Mouse (Mus musculus): ENCODE results near the gene Prss53.
"Not testable (repeated sequence)": the region's sequence is repeated elsewhere in the genome, so short reads cannot be mapped to it uniquely, and the experiment has no call there.

Gene Prss53

DNA sequence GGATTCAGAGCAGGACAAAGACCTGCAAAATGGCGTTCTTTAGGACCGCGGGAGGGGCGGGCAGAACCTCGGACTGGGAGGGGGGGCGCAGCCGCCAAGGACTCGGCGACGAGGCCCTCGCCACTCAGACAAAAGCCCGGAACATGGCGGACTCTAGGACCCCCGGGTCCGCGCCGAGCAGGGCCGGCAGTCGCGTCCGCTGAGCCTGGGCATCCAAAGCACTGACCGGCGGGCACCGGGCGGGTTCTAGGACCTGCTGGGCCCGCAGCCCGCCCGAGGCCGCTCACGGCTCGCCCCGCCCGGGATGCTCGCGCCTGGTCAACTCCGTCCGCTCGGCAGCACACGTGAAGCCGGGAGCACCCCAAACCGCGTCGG, 15.2 kb downstream of the Prss53 start:
- peak; percentile 81 for ATAC-seq (ENCODE audit: low TSS enrichment)

- peak; percentile 39 for ATAC-seq (ENCODE audit: low TSS enrichment)
These were observed 15.8 kb downstream of the Prss53 start for GRCm38 (mm10) chr7:127874812-127875626.

DNA sequence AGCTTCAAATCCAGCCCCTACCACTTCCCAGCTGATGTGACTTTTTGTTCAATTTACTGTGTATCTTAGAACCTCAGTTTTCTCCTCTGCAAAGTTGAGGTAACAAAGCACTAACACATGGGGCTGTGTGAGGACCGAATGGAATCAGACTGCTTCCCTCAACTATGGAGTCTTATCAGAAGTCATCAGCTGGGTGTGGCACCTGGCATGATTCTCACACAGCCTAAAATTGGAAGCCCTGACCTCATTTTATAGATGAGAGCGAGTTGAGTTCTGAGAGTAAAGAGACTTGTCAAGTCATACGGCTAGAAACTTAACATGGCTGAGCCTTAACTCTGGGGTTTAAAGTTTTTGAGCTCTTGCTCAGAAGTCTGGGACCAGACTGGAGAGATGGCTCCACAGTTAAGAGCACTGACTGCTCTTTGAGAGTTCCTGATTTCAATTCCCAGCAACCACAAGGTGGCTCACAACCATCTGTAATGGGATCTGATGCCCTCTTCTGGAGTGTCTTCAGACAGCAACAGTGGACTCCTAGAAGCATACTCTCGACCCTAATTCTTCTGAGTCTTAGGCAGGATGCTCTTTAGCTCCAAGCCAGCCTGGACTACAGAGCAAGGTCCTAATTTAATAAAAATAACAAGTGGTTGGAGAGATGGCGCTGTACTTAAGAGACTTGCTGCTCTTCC, 20.5 kb downstream of the Prss53 start:
- ATAC-seq (ENCODE audit: low TSS enrichment) = no peak

GRCm38 (mm10) chr7:127869149-127869810, 21.5 kb downstream of the Prss53 start:
- peak; percentile 75; the same call in 1 of the 2 replicates for ATAC-seq (ENCODE audit: low TSS enrichment)

GRCm38 (mm10) chr7:127867641-127868040, 23.1 kb downstream of the Prss53 start:
- ATAC-seq (ENCODE audit: low TSS enrichment) = no peak

DNA sequence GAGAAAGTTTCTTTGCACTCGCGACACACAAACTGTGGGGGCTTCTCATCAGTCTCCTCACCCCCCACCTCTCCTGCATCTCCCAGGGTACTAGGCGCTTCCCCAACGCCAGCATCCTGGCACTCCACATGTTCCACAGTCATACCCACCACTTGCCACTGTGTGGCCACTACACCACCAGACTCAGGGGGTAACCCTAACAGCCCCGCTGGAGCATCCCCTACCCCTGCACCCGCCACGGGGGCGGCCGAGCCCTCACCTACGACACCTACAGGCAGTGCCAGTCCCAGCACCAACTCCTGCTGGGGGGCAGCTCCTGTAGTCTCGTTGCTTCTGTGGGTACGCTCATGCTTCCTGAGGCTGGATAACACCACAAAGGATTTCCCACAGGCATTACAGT, 24.3 kb downstream of the Prss53 start:
- ATAC-seq (ENCODE audit: low TSS enrichment) = no peak

DNA sequence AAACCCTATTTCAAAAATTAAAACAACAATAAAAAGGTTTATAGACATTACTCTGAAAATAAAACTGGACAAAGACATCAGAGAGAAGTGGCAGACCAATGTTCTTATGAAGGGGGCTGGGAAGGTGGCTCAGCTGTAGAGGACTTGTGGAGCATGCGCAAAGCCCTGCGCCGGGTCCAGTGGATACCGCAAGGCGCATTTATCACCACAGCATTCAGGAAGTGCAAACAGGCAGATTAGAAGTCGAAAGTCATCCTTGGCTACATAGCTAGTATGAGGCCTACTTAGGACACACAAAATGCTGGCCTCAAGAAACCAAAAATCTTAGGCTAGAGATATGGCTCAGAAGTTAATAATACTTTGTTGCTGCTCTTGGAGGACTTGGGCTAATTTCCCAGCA, 32.5 kb downstream of the Prss53 start:
- no peak for ATAC-seq (ENCODE audit: low TSS enrichment)

GRCm38 (mm10) chr7:127850906-127851305, 39.9 kb downstream of the Prss53 start:
- no peak for ATAC-seq (ENCODE audit: low TSS enrichment)

- ATAC-seq (ENCODE audit: low TSS enrichment) = no peak
These were observed 40.5 kb downstream of the Prss53 start for GRCm38 (mm10) chr7:127849973-127850875.

DNA sequence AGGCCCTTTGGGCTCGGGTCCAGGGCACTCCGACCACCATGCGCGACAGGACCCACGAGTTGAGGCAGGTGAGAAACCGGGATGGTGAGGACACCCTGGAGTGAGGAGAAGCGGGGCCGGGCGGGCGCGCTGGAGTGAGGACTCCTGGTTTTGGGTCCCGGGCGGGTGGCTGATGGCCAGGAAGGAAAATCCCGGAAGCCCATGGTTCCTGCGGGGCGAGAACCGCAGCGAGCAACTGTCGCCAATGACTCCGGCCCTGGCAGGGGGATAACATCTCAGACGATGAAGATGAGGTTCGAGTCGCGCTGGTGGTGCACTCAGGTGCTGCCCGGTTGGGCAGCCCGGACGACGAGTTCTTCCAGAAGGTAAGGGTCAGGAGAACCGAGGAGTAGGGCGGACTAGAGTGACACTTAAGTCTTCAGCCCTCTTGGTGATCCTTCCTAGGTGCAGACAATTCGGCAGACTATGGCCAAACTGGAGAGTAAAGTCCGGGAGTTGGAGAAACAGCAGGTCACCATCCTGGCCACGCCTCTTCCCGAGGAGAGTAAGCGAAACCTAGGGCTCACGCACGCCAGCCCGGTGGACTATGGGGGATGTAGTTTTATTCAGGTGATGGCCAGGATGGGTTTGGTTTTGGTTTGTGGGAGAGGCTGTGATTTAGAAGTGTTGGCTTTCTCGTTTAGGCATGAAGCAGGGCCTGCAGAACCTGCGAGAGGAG, 48.6 kb downstream of the Prss53 start:
- peak; percentile 68 for ATAC-seq (ENCODE audit: low TSS enrichment)

- peak; percentile 86 for ATAC-seq (ENCODE audit: low TSS enrichment)
These were observed 49.3 kb downstream of the Prss53 start for GRCm38 (mm10) chr7:127841340-127842000.

GRCm38 (mm10) chr7:127840886-127841285, 49.9 kb downstream of the Prss53 start:
- ATAC-seq (ENCODE audit: low TSS enrichment) = peak; percentile 56

DNA sequence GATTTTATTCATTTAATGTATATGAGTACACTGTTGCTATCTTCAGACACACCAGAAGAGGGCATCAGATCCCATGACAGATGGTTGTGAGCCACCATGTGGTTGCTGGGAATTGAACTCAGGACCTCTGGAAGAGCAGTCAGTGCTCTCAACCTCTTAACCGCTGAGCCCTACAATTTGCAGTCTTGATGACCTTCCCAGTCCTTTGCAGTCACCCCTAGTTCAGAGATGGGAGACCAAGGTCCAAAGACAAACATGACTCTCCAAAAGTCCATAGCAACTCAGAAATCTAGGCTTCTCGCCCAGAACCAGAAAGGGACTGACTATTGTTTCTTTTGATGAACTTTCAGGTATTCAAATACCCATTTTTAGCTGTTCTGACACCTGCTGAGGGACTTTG, 50.7 kb downstream of the Prss53 start:
- not testable (repeated sequence) for ATAC-seq (ENCODE audit: low TSS enrichment)

DNA sequence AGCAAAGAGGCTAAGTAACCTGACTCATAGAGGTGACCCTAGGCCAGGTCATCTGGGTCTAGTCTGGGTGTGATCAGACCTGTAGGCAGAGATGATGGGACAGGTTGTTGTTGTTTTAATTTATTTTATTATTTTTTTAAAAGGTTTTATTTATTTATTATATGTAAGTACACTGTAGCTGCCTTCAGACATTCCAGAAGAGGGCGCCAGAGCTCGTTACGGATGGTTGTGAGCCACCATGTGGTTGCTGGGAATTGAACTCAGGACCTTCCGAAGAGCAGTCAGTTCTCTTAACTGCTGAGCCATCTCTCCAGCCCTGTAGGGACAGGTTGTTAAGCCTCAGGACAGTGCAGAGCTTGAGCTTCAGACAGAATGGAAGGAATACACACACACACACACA, 52.9 kb downstream of the Prss53 start:
- ATAC-seq (ENCODE audit: low TSS enrichment) = not testable (repeated sequence)

DNA sequence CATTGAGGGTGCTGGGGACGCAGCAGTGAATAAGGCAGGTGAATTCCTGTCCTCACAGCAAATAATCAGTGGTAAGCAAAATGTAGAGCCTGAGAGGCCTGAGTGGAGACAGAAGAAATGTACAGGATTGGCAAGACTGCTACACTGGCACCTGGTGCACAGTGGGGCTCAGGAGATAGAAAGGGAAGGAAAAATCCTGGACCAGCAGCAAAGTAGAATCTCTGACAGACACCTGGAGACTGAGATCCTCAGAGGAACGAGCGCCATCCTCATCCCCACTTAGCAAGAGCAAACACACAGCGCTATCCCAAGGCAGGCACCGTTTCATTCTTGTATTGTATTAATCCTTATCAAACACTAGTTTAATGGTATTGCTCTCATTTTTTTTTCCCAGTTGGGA, 53.3 kb downstream of the Prss53 start:
- ATAC-seq (ENCODE audit: low TSS enrichment) = no peak
